Mouse (Mus musculus): ENCODE measurements around the gene Lias. TPM values are rescaled to one million over a fixed set of nuclear protein-coding genes. Genes with fewer than 3 reads are reported as not detected.

Lias gene
- polyA plus RNA-seq, 1 experiment: 26.1 TPM

DNA sequence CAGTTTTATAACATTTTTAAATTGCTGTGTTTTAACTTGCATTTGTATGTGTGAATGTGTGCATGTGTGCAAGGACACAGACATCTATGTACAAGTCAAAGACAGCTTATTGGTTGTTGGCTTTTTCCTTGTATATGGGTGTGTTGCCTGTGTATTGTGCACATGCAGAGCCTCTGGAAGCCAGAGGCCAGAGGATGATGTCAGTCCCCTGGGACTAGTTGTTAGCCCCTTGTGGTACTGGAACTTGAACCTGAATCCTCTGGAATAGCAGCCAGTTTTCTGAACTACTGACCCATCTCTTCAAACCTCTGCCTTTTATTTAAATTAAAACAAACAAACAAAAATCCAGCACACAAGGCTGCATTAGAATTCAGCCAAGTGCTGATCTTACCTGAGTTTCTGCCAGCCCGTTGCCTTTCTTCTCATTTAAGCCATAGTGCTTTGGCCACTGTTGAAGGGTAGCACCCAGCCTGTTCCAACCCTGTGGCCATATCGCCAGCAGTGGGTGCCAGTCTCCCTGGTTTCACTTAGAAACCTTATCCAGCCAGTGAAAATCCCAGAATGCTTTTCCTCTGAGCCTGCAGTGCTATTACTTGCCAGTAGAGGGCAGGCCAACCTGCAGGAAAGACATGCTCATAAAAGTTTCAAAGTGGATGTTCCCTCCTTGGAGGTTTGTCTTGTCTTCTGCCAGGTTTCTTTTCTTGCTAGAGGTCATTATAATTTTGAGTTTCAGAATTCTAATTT is 10.1 kb downstream of the Lias start:
- DNase-seq: peak; percentile 91
- Histone ChIP-seq H3K27me3 (replicated peaks; ENCODE audit: control insufficient read depth, insufficient read depth, low read length) (no peaks in the 10 kb centered on the region), H3K27ac (ENCODE audit: insufficient read depth, low read depth, low read length) (no peak overlapping the region), H3K4me1 (ENCODE audit: control insufficient read depth, insufficient read depth, low read length) (no peaks in the 10 kb centered on the region), H3K36me3 (ENCODE audit: control insufficient read depth, insufficient read depth, low read length) (peaks cover 2% of the 10 kb centered on the region), H3K4me3 (ENCODE audit: insufficient read depth, low read depth, low read length) (no peak overlapping the region)
- no peak for TF ChIP-seq POLR2A (IDR thresholded peaks at IDR 0.05; ENCODE audit: low read depth, low read length)
- peak; percentile 94 for TF ChIP-seq CTCF (conservative IDR thresholded peaks at IDR 0.05; ENCODE audit: insufficient read depth, insufficient read length, low read depth, low read length)
- 12% methylated on average over 2 of the region's 2 CpGs for WGBS

DNA sequence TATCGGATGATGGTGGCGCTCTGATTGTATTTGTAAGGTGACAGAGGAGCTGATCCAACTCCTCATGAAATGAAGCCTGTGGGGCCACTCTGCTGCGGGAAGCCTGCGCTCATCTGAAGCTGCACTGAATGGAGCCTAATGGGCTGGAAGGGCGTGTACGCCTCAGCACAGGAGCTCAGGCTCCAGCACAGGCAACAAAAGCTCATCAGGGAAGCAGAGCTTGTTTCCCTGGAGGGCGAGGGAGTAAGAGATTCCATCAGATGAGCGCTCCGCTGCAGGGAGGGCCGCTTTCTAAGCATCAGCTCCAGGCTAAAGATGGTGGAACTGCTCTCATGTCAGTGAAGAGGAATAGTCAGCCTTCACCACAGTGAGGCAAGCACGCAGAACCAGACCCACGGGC is 16.7 kb downstream of the Lias start:
- H3K36me3 ChIP-seq (ENCODE audit: control insufficient read depth, insufficient read depth, low read length): peaks cover 1% of the 10 kb centered on the region
- TF ChIP-seq CTCF (conservative IDR thresholded peaks at IDR 0.05; ENCODE audit: insufficient read depth, insufficient read length, low read depth, low read length) (no peak), POLR2A (IDR thresholded peaks at IDR 0.05; ENCODE audit: low read depth, low read length) (no peak)
- WGBS: 84% methylated on average over 12 of the region's 12 CpGs

DNA sequence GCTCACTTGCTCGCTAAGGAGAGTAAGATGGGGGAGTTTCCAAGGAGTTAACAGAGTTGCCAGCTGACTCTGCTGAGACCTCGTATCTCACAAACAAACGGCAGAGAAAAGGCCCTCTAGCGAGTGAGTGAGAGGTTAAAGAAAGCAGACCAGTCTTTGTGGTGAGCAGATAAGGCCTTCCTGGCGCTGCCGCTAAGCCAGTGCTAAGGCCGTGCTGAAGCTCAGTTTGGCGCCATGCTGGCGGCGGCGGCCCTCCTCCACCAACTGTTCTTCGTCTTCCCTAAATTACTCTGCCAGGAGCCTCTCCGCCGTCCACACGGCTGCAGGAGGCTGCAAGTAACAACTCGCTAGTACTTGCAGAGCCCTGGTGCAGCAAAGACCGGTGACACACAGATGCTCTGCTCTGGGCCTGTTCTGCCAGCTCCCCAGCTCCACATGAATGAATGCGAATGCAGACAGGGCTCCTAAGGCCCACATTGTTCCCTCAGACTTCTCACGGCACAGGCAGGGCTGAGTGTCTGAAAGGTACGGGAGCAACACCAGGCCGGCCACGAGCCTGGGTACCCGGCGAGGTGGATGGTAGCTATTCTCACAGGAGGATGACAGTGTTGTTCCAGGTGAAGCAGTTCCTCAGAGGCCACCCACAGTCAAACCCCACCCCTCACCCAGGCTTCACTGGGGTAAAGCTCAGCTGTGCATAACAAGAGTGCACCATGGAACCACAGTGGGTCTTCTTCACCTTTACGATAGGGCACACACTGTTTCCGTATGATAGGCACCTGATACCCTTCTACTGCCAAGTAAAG is 24.6 kb downstream of the Lias start:
- no peak overlapping the region for H3K4me3 ChIP-seq (ENCODE audit: insufficient read depth, low read depth, low read length)
- no peak for DNase-seq
- H3K4me1 ChIP-seq (ENCODE audit: control insufficient read depth, insufficient read depth, low read length): no peaks in the 10 kb centered on the region
- no peaks in the 10 kb centered on the region for H3K27me3 ChIP-seq (replicated peaks; ENCODE audit: control insufficient read depth, insufficient read depth, low read length)
- WGBS: 58% methylated on average over 26 of the region's 26 CpGs
- TF ChIP-seq CTCF (conservative IDR thresholded peaks at IDR 0.05; ENCODE audit: insufficient read depth, insufficient read length, low read depth, low read length) (no peak), POLR2A (IDR thresholded peaks at IDR 0.05; ENCODE audit: low read depth, low read length) (no peak)
- no peak overlapping the region for H3K27ac ChIP-seq (ENCODE audit: insufficient read depth, low read depth, low read length)
- H3K36me3 ChIP-seq (ENCODE audit: control insufficient read depth, insufficient read depth, low read length): no peaks in the 10 kb centered on the region; the same call in 1 of the 2 replicates

More for the DNA sequence above, 16.7 kb downstream of the Lias start:
- no peak for DNase-seq
- Histone ChIP-seq H3K4me1 (ENCODE audit: control insufficient read depth, insufficient read depth, low read length) (no peaks in the 10 kb centered on the region), H3K27me3 (replicated peaks; ENCODE audit: control insufficient read depth, insufficient read depth, low read length) (no peaks in the 10 kb centered on the region), H3K27ac (ENCODE audit: insufficient read depth, low read depth, low read length) (no peak overlapping the region), H3K4me3 (ENCODE audit: insufficient read depth, low read depth, low read length) (no peak overlapping the region)

DNA sequence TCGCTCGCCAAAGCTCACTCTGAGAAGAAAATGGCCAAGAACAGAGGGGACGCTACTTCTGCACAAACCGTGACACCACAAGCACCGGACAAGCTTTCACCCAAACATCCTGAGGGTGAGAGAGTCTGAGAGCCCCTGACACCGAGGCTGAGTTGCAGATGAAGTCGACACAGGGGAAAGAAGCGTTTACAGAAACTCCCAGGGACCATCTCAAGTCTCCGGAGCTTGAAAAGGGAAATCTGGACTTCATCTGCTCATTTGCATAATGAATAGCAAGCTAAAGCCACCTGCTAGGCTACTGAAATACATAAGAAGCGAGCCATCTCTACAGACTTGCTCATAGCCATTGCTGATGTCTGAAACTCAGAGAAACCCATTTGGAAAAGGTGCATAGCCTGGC is 27.8 kb downstream of the Lias start:
- 83% methylated on average over 10 of the region's 10 CpGs for WGBS
- no peak for TF ChIP-seq CTCF (conservative IDR thresholded peaks at IDR 0.05; ENCODE audit: insufficient read depth, insufficient read length, low read depth, low read length)
- no peak for TF ChIP-seq POLR2A (IDR thresholded peaks at IDR 0.05; ENCODE audit: low read depth, low read length)
- no peaks in the 10 kb centered on the region; the same call in 1 of the 2 replicates for H3K36me3 ChIP-seq (ENCODE audit: control insufficient read depth, insufficient read depth, low read length)
- peaks cover 10% of the 10 kb centered on the region; the same call in 1 of the 2 replicates for H3K4me1 ChIP-seq (ENCODE audit: control insufficient read depth, insufficient read depth, low read length)
- no peaks in the 10 kb centered on the region for H3K27me3 ChIP-seq (replicated peaks; ENCODE audit: control insufficient read depth, insufficient read depth, low read length)
- DNase-seq: no peak
- no peak overlapping the region for H3K27ac ChIP-seq (ENCODE audit: insufficient read depth, low read depth, low read length)
- no peak overlapping the region for H3K4me3 ChIP-seq (ENCODE audit: insufficient read depth, low read depth, low read length)

DNA sequence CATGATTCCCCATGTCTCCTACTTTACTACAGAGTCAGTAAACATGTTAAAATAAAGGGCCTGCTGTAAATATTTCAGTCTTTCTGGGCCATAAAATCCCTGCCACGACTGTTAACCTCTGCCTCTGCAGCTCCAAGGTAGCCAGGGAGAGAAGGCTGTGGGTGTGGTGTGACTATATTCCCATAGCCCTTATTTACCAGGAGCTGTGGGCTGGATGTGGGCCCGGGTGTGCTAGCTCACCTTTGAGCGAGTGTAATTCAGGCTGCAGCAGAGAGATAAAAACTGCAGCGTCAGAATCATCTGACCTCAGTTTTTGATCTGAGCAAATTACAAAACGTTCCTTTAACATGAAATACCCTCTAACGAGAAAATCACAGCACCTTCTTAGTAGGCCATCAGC is 29.5 kb downstream of the Lias start:
- H3K27me3 ChIP-seq (replicated peaks; ENCODE audit: control insufficient read depth, insufficient read depth, low read length): no peaks in the 10 kb centered on the region
- no peak overlapping the region for H3K4me3 ChIP-seq (ENCODE audit: insufficient read depth, low read depth, low read length)
- TF ChIP-seq CTCF (conservative IDR thresholded peaks at IDR 0.05; ENCODE audit: insufficient read depth, insufficient read length, low read depth, low read length) (no peak), POLR2A (IDR thresholded peaks at IDR 0.05; ENCODE audit: low read depth, low read length) (no peak)
- 35% methylated on average over 6 of the region's 6 CpGs for WGBS
- 0 out of 2 replicates have a peak overlapping the region, but pooled peaks have one; percentile 28 for H3K27ac ChIP-seq (ENCODE audit: insufficient read depth, low read depth, low read length)
- H3K36me3 ChIP-seq (ENCODE audit: control insufficient read depth, insufficient read depth, low read length): no peaks in the 10 kb centered on the region; the same call in 1 of the 2 replicates
- DNase-seq: peak; percentile 25
- H3K4me1 ChIP-seq (ENCODE audit: control insufficient read depth, insufficient read depth, low read length): peaks cover 15% of the 10 kb centered on the region

DNA sequence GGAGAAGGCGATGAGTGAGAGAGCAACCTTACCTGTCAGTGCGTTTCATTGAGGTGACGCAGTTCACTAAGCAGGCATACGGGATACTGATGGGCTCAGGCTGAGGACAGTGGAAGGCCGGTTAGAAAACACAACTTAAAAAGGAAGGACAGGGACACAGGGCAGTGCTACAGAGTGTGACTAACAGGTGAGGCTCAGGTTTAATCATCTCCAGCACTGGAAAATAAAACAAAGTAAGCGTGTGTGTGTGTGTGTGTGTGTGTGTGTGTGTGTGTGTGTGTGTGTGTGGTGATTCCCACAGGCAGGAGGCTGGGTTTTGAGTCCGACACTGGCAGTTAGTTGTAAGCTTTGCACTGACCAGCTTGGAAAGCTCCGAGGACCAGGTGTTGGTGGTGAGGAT is 31.5 kb downstream of the Lias start:
- 65% methylated on average over 8 of the region's 8 CpGs for WGBS
- Histone ChIP-seq H3K27me3 (replicated peaks; ENCODE audit: control insufficient read depth, insufficient read depth, low read length) (no peaks in the 10 kb centered on the region), H3K36me3 (ENCODE audit: control insufficient read depth, insufficient read depth, low read length) (no peaks in the 10 kb centered on the region; the same call in 1 of the 2 replicates), H3K4me1 (ENCODE audit: control insufficient read depth, insufficient read depth, low read length) (peaks cover 15% of the 10 kb centered on the region), H3K4me3 (ENCODE audit: insufficient read depth, low read depth, low read length) (no peak overlapping the region), H3K27ac (ENCODE audit: insufficient read depth, low read depth, low read length) (no peak overlapping the region)
- peak; percentile 67 for DNase-seq
- TF ChIP-seq POLR2A (IDR thresholded peaks at IDR 0.05; ENCODE audit: low read depth, low read length) (no peak), CTCF (conservative IDR thresholded peaks at IDR 0.05; ENCODE audit: insufficient read depth, insufficient read length, low read depth, low read length) (no peak)

DNA sequence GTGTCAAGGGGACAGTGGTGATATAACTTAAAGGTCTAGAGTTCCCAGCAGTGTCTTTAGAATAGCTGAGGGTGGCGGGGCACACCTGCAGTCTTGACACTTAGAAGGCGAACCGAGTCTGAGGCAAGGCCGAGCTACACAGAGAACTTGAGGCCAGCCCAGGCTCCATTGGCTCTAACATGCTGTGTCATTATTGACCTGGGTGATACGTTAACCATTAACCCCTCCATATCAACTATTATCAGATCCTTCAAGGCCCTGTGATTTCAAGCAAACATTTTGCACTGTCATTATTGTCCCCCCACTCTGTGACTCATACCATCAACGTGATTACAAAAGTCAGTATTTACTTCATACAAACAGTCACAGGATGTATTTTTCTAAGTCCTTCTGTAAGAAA is 32.9 kb downstream of the Lias start:
- TF ChIP-seq CTCF (conservative IDR thresholded peaks at IDR 0.05; ENCODE audit: insufficient read depth, insufficient read length, low read depth, low read length): no peak
- WGBS: 50% methylated on average over 6 of the region's 6 CpGs
- Histone ChIP-seq H3K36me3 (ENCODE audit: control insufficient read depth, insufficient read depth, low read length) (no peaks in the 10 kb centered on the region; the same call in 1 of the 2 replicates), H3K4me1 (ENCODE audit: control insufficient read depth, insufficient read depth, low read length) (peaks cover 17% of the 10 kb centered on the region), H3K27ac (ENCODE audit: insufficient read depth, low read depth, low read length) (no peak overlapping the region), H3K27me3 (replicated peaks; ENCODE audit: control insufficient read depth, insufficient read depth, low read length) (no peaks in the 10 kb centered on the region), H3K4me3 (ENCODE audit: insufficient read depth, low read depth, low read length) (no peak overlapping the region)
- peak; percentile 77 for DNase-seq
